Mouse (Mus musculus) gastrocnemius, postnatal 4 days (tissue): ENCODE data around the gene Plcb4. TPM values are rescaled to one million over a fixed set of nuclear protein-coding genes. Genes with fewer than 3 reads are reported as not detected.

Experiments
- DNase-seq, 2 experiments: peaks; one replicate each; pipeline ENCODE4 v3.0.0; 2021 to 2022; ENCODE audit warnings: low spot score in 2 of 2, mixed read lengths in 2 of 2
- total RNA-seq, 2 experiments: library from RNA; stranded (reverse); gene quantifications; 2 replicates each; pipeline ENCODE4 v1.2.3; 2021

Gene Plcb4
- total RNA-seq, 2 experiments from 2014 or later, result 34.1 to 37.2 TPM

DNA sequence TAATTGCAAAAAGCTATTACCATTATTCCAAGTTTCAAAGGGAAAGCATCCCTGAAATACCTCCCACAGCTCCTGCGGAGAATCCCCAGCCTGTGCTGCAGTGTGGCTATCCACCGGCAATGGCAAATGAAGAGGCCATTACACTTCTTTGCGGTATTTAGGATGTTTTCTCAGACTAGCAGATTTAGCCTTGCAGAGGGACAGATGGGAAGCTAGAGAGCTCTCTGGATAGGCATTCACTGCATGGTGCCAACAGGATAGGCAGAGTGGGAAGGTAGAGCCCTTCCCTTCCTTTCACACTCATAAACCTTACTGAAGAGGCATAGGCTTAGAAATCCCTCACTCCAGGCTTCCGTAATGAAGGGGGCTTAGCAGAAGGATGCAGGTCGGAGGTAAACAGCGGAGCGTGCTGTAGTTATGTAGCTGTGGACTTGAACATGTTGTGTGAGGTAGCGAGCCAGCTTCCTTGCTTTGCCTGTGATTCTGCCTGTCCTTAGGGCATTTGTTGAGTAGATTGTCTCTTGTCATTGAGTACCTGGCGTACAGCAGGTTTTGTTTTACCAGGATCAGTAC, 144.2 kb downstream of the Plcb4 start:
- DNase-seq, result no peak

DNA sequence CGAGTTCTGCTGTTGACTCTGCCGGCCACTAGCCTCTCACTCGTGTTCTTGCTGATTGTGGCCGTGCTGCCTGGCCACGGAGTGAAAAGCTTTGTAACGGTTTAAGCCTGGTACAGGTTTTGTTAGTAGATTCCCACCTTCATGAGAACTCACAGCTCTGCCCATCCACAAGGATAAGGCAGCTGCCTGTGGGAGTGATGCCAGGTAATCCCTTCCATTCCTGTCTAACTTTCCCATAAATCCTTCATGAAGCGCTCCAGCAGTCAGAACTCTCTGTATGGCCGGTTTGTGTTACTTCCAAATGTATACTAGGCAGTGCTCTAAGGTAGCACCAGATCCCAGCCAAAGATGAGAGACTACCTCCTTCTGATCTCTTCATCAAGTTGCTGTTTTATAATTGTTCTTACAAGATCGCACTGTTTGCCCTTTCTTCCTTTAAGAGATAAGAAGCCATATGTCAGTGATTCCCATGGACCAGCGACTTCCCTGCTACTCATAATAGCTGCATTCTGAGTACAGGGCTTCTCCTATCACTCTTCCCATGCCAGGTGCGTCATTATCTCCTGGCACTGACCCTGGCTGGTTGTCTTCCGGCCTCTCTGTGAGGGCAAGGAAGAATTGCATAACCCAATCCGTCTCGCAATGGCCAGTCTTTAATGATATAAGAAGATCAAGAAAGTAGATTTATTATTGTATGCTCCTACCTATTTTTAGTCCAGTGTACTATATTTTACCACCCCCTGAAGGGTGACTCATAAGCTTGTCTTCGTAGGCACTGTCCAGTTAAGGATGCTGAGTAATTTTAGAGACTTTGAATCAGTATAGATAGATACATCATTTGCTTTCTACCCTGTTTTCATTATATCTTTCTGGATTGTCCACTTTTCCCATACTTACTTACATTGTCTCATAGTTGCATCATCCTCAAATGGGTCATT, 147.2 kb downstream of the Plcb4 start:
- DNase-seq, result no peak

DNA sequence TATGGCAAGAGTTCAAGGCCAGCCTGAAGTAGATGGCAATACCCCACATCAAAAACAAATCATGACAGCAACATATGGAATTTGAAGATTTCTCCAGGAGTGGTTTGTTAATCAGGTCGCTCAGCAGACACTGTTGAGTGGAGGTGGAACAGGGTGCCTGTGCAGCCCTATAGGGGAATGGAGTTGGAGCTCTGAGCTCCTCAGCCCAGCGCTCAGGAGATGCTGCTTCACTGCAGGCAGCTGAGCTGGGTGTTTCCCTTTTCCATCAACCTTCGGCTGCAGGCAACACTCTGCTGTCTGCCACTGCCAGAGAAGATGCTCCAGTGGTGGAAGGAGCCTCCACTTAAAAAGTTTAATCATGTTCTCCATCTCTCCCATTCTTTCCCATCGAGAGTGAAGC, 149.5 kb downstream of the Plcb4 start:
- DNase-seq, result no peak

DNA sequence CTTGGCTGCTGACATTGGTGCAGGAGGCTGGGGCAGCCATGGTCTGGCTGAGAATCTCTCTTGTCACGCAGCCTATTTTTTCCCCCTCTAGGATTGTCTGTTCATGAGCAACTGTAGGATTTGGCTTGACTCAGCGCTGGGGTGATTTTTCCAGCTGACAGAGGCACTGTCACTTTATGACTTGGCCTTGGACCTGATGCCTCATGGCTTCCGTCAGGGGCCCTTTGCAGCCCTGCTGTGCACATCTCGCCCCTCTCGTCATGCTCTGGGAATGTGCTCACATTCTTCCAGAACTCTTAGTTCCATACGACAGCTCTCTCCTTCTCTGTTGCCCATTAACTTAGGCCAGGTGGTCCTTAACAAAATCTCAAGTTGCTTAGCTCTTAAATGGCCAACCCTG, 152.0 kb downstream of the Plcb4 start:
- DNase-seq, result no peak

DNA sequence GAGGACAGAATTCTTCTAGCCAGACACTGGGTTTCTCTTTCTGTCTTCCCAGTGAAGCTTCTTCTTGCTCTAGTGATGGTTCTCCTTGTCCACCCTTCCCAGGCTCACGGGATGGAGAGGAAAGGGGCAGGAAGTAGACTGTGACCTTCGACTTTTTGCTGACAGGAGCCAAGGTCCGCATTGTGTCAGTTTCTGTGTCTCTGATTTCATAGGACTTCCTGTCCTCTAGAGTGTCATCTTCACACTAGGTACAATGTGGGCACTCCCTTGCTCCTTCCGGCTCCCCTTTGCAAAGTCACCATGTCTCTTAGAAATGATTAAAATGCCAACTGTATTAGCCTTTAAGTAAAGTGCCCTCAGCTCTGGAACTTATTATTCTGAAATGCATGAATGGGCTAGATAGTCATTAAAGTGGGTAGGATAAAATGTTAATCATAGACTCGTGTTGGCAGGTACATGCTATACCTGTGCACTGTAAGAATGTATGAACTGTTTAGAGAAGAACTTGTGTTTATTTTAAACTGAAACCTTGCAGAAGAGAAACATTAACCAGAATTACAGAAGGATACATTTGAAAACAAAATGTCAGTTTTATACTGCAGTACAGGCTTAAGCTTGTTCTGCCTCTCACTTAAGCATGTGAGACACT, 152.8 kb downstream of the Plcb4 start:
- DNase-seq, result no peak

DNA sequence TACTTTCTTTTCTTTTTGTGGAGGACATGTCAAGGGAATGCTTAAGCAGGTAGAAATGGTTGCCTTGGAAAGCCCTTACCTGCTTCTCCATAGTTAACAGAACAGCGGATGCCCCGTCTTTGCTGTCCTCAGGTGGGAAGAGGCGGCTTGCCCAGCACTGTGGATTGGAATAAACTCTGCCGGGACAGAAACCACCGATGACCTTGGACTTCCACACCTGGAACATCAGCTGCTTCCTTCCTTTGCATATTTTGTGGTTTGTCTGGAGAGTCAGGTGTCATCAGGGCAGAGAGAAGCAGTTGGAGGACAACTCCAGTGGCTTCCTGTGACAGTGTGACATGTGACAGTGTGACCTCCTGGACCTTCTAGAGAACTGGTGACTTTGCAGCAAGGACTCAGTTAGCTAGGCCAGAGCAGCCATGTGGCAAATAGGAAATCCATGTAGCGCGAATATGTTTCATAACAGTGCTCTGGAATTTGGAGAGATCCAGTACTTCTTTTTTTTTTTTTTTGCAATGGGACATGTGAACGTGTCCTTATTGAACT, 154.0 kb downstream of the Plcb4 start:
- DNase-seq, result no peak

DNA sequence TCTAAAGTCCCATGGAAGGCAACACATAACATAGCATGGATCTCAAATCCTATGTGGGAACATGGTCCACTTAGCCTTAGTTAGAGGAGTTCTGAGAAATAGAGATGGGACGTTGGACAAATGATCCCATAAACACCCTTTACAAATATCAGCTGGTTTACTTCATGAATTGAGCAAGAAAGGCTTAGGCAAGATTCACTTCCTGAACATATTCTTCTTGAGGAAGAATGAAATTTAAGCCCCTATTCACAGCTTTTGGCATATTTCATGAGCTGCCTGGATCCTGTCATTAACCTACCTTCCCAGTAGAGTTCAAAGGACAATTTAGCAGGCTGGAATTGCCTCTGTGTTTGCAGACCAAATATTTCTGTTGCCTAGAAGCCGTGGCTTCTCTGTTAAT, 161.9 kb downstream of the Plcb4 start:
- DNase-seq, result no peak

DNA sequence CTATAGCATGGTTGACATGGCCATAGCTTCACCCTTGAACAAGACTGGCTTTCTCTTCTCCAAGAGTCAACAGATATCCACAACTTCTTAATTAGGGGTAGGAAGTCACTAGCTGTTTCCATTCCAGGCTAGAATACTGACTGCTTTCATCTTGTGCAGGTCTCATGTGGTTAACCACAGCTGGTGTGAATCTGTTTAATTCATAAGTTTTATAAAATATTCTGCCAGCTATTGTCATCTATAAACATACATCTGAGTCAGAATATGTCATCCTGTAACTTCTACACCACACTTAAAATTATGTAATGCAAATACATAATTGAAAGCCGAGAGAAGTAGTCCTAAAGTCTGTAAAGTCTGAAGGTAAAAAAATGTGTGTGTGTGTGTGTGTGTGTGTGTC, 164.9 kb downstream of the Plcb4 start:
- no peak for DNase-seq

DNA sequence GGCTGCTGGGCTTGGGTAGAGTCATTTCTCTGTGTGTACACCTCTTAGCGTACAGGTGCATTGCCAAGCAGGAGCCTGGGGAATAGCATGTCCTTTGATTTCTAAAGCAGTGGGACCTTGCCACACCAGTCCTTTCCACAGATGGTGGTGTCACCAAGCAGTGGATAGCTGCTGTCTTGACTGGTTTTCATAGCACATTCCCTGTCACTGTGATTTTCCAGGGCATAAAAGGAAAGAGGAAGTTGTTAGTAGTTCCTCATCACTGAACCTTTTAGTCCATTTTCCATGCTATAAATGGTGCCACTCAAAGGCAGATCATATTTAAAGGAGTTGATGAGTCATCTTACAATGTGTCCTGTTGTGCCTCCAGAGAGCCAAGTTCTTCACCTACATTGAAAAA, 165.9 kb downstream of the Plcb4 start:
- no peak for DNase-seq

DNA sequence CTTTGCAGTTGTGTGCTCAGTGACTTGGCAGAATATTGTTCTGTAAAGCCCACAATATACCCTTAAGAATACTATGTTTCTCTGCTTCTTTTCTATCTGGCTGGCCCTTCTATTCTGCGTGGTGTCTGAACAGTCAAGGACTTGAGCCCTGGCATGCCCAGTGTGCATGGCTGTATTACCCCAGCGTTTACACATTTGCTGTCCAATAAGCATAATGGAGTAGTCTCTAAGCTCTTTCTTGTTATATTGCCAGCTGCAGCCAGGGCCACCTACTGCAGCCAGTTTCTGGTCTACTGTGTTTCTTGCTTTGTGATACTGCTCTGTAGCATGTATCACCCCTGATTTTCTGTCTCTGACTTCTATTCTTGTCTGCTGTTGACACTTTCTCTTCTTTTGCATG, 166.8 kb downstream of the Plcb4 start:
- DNase-seq, result no peak

DNA sequence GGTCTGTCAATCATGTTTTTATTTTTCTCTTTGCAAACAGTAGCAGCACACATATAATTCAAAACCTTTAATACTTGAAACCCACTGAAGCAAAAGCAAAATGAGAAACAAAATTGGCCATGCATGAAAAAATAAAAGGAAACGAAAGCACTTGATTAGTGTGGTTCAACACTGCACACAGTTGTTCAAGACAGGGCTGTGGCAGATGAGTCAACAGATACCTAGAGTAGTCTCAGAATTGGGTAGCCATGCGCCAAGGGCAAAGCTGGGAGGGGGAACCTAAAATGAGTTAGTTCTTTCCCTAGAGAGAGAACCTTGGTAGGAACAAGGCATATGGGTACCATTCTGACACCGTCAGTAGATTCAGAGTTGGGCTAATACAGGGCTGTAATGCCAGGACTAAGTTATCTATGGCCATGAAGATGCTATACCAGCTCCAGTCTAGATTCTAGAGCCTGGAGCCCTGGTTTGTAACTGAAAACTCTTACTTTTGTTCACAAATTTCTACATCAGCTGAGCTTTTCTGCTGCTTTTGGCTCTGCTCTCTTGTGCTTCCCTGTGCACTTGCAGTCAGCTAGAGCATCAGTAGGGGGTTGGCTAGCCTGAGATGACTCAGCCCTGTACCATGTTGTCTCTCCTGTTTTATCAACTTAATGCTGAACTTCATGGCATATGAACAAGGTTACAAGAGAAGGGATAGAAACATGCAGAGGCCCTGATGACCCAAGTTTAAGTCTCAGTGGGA, 168.0 kb downstream of the Plcb4 start:
- no peak for DNase-seq

DNA sequence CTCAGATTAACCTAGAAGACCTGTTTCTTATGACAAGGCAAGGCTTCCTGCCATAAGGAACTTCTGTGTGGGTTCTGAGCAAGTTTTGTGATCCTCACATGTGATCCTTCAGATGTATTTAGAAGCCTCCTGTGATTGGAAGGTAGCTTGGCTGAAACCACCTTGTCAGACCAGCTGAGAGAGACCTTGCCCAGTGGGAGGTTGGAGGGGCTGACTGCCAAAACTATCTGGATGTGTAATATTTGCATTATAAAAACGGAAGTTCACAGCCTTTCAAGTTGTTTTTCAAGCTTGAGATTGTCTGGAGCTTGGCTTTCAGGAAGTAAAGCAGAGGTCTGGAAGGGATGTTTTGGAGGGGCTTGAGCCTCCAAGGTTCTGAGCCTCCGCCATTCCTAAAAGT, 169.6 kb downstream of the Plcb4 start:
- no peak for DNase-seq

DNA sequence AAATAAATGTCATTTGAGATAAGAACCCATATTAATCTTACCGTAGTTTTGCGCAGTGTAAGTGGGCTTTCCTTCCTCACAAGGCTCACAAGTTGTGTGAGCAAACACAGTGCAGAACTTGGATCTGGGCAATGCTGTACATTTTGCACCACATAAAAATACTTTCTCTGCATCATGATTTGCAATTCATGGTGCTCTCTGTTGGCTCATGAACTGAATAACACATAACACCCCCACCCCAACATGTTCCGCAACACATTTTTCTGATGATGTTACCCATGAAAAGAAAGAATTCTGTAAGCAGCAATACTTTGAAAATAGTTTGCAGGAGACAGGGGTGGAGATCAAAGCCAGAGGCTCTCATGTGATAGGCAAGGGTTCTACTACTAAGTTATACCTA, 174.9 kb downstream of the Plcb4 start:
- DNase-seq, result no peak

DNA sequence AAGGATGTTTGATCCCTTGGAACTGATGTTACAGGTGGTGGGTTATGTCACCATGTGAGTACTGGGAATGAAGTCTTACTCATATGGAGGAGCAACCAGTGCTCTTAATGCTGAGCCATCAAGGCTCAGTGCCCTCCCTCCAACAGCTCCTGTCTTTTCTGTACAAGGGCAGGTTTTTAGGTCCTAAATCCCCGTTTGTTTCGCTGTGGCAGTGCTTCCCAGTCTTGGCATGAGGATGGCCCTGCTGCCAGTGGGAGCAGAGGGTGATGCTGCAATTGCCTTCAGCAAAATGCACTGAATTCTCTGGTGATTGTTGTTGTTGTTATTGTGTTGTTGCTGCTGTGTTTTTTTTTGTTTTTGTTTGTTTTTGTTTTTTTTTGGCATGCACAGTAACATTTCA, 175.6 kb downstream of the Plcb4 start:
- no peak for DNase-seq

DNA sequence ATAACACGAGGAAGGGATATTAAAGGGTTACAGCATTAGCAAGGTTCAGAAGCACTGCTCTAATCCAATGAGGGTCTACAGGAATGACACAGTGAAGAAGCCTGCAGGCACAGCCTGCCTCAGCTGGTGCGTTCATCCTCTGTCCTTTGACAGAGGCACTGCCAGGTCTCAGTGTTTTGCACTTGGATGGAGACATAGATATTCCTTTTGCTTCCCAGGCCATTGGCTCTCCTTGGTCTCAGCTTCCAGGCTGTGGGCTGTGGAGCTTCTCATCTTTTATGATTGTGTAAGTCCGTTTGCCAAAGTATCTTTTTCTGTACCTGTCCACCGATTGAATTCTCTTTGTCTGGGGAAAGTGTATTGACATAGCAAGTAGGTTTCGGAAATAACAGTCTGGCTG, 177.1 kb downstream of the Plcb4 start:
- no peak for DNase-seq

DNA sequence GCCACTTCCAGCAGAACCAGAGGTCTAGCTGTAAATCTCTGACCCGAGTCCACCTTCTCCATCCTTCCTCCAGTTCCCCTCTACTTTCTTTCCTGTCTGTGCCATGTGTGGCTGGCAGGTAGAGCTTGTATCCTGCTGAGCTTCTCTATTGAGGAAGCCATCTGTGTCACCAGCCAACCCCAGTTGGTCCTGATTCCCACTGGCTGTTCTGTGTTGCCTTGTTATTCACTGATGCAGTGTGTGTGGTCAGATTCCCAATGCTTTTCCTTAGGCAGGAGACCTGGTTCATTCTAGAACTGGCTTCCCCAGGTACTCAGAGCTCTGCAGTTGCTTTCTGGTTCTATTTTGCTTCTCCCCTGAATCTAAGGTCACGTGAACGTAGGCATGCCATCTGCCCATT, 177.6 kb downstream of the Plcb4 start:
- no peak for DNase-seq

DNA sequence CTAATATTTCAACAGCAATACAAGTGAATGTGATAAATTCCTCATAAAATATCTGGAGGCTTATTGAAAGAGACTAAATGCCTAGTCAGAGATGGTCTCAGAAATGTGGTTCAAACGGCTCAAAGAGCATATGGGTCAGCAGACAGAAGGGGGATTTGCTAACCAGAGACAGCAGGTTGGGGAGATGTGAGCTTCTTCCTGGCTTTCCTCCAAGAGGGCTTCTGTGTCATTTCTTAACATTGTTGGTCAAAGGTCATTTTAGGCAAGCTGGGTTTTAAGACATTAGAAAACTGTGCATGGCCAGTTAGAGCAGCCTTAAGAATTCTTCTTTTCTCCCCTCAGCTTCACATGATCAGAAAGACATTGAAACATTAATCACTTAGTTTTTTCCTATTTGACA, 178.9 kb downstream of the Plcb4 start:
- DNase-seq, result no peak

DNA sequence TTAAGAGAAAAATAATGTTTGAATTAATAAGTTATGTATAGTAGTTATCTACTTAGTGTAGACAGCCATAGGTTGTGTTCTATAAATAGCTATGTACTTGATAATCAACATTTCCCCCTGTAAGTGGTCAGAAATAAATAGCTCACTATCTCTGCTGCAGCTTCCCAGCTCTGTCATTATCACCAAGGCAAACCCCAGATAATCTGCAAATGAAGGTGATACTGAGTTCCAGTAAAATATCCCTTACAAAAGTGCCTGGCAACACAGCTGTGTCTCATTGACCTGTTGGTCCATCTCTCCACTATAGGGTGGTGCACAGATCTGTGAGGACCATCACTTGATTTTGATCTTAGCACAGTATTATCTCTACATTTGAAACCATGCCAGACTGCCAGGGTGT, 179.3 kb downstream of the Plcb4 start:
- no peak for DNase-seq

DNA sequence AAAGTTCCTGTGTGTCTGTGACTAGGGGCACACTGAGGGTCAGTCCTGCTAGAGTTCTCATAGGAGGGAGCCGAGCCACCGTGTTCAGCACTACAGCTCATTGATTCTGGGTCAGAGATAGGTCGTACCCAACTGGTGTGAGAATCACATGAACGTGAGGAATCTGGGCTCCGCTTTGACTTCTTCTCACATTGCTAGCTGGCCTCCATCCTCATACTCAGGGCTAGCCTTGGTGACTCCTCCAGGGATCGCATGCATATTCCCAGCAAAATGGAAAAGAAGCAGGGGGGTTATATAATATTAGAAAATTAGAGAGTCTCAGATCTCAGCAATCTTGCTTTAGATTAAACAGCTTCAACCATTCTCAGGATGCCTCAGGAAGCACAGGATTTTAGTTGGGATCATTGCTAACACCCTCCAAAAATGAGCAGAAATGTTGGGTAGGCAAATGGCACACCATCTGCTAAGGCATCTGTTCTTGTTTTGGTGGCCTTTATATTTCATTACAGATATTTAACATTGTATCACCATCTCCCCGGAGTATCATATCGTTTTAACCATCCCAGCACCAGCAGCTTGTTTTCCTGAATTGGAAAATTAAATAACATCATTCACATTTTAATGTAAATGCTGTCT, 180.0 kb downstream of the Plcb4 start:
- DNase-seq, result no peak

DNA sequence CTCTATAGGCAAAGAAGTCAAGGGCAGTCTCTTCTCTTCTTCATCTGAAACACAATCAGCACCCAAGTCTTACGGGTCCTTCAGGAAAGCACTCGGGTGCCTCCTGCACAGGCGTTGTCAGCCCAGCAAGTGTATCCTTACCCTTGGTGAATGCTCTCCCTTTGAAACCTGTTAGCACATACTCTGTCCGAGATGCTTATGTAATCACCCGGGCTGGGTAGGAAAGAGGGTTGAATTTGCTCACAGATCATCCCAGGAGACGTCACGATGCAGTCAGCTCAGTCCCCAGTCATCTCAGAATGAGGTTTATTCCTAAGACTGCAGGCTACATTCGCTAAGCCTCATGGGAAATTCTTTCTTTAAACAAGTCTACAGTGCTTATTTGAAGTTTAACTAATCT, 184.9 kb downstream of the Plcb4 start:
- DNase-seq, result no peak

DNA sequence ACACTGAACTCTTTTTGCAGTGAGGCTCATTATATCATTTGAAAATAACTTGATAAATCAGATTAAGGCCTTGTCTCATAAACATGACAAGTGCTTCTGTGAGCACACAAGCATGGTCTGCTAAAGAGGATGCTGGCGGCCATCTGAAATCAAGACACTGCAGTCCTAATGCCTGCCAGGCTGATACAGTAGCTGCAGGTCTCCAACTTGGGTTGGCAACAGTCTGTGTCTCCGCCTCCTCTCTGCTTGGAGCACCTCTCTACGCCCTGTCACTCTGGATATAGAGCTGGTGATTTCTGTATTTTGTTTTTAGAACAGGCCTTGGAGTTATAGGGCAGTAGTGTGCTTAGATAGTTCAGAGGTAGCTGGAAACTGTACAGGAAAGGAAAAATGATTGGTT, 188.1 kb downstream of the Plcb4 start:
- no peak for DNase-seq
